ENCODE assay signal across 8 mouse cellular contexts in genomic region chr3:146939391-146940250, GRCm38 (mm10).
DNase-seq lines count a peak whose midpoint lies in the region; ATAC-seq and TF ChIP-seq lines count a peak whose summit lies in the region.

No protein-coding gene starts in this region.

- no peaks in the 10 kb centered on the region for H3K27me3 ChIP-seq in heart, adult 2 months (ENCODE audit: control insufficient read depth, insufficient read depth, low read length)
- no peaks in the 10 kb centered on the region for H3K27me3 ChIP-seq in CH12.LX (replicated peaks)
- H3K27me3 ChIP-seq in hindbrain, embryonic 12.5 days: 0 out of 2 replicates have a peak, but pooled peaks cover 2% of the 10 kb centered on the region
- H3K27me3 ChIP-seq in midbrain, embryonic 16.5 days (ENCODE audit: control insufficient read depth, insufficient read depth, low read depth, low read length): no peaks in the 10 kb centered on the region; the same call in 1 of the 2 replicates

- no peaks in the 10 kb centered on the region for H3K79me2 ChIP-seq in heart, adult 2 months (replicated peaks; ENCODE audit: control insufficient read depth, insufficient read depth, low read length)
- H3K79me2 ChIP-seq in CH12.LX (replicated peaks; ENCODE audit: control insufficient read depth, extremely low read depth, insufficient read depth, poor library complexity, severe bottlenecking): no peaks in the 10 kb centered on the region

- WGBS in heart, adult 2 months: 36% methylated on average over 21 of the region's 21 CpGs
- 28% methylated on average over 21 of the region's 21 CpGs for WGBS in hindbrain, embryonic 12.5 days
- 20% methylated on average over 21 of the region's 21 CpGs for WGBS in midbrain, embryonic 16.5 days

- intact Hi-C loops in heart, adult 2 months (cut with DNase I): loop anchor here (10.0 kb wide), 1 partner anchor 755 kb away; no protein-coding TSS in a partner anchor

- no peak overlapping the region for H3K9ac ChIP-seq in heart, adult 2 months (ENCODE audit: low read depth, low read length)
- H3K9ac ChIP-seq in CH12.LX (ENCODE audit: insufficient read depth, low read depth): no peak overlapping the region
- 0 out of 2 replicates have a peak overlapping the region, but pooled peaks have one; percentile 0 for H3K9ac ChIP-seq in hindbrain, embryonic 12.5 days
- H3K9ac ChIP-seq in midbrain, embryonic 16.5 days (ENCODE audit: low read depth, low read length): no peak overlapping the region

- H3K36me3 ChIP-seq in heart, adult 2 months (ENCODE audit: control insufficient read depth, insufficient read depth, low read length): no peaks in the 10 kb centered on the region
- peaks cover 2 to 4% of the 10 kb centered on the region in 2 experiments for H3K36me3 ChIP-seq in CH12.LX (replicated peaks in 1 of 2; ENCODE audit: control insufficient read depth in 1 of 2, insufficient read depth in 1 of 2, low read length in 1 of 2)
- peaks cover 8% of the 10 kb centered on the region for H3K36me3 ChIP-seq in hindbrain, embryonic 12.5 days
- peaks cover 15% of the 10 kb centered on the region for H3K36me3 ChIP-seq in midbrain, embryonic 16.5 days (ENCODE audit: control insufficient read depth, insufficient read depth, low read length)

- no peak overlapping the region for H3K27ac ChIP-seq in heart, adult 2 months
- H3K27ac ChIP-seq in CH12.LX (ENCODE audit: insufficient read depth, low read depth): no peak overlapping the region
- no peak overlapping the region for H3K27ac ChIP-seq in hindbrain, embryonic 12.5 days
- no peak overlapping the region for H3K27ac ChIP-seq in midbrain, embryonic 16.5 days (ENCODE audit: low read length)

- DNase-seq in heart, adult 2 months: no peak
- DNase-seq in heart, adult 8-10 months (ENCODE audit: low spot score): no peak
- DNase-seq in CH12.LX (ENCODE audit: extremely low read depth) (no peak), adipocyte (ENCODE audit: low spot score) (no peak)
- DNase-seq in embryo, embryonic 9.5 days (ENCODE audit: extremely low spot score): peak; percentile 59

- no peak for TF ChIP-seq POLR2A in heart, adult 2 months (IDR thresholded peaks at IDR 0.05; ENCODE audit: insufficient read depth, low read depth, low read length)
- TF ChIP-seq POLR2A in CH12.LX (IDR thresholded peaks at IDR 0.05; ENCODE audit: low read depth, low read length): no peak

- no peak overlapping the region for H3K4me2 ChIP-seq in CH12.LX (ENCODE audit: insufficient read depth, low read depth, poor library complexity, severe bottlenecking)
- peak overlapping the region; percentile 36 for H3K4me2 ChIP-seq in hindbrain, embryonic 12.5 days (replicated peaks)
- H3K4me2 ChIP-seq in midbrain, embryonic 16.5 days (ENCODE audit: low read length): peak overlapping the region; percentile 30; the same call in 1 of the 2 replicates

- peaks cover 12% of the 10 kb centered on the region for H3K9me3 ChIP-seq in CH12.LX (replicated peaks; ENCODE audit: low read length)
- H3K9me3 ChIP-seq in hindbrain, embryonic 12.5 days (replicated peaks): no peaks in the 10 kb centered on the region
- 0 out of 2 replicates have a peak, but pooled peaks cover 3% of the 10 kb centered on the region for H3K9me3 ChIP-seq in midbrain, embryonic 16.5 days (replicated peaks; ENCODE audit: control insufficient read depth, low read length, poor library complexity, severe bottlenecking)

- ATAC-seq in hindbrain, embryonic 12.5 days (ENCODE audit: low FRiP score): peak; percentile 95
- peak; percentile 94 for ATAC-seq in midbrain, embryonic 16.5 days
- no peak for ATAC-seq in erythroblast, adult 5-6 weeks (replicated peaks; ENCODE audit: low FRiP score, poor library complexity, severe bottlenecking)

- peak; percentile 43 for TF ChIP-seq CTCF in heart, adult 2 months (IDR thresholded peaks at IDR 0.05)
- peak in 1 of 2 experiments; percentile 68; a peak in 2 of 4 replicates for TF ChIP-seq CTCF in CH12.LX (conservative IDR thresholded peaks at IDR 0.05 in 1 of 2, IDR thresholded peaks at IDR 0.05 in 1 of 2; ENCODE audit: low read depth in 2 of 2, low read length in 2 of 2)

- no peaks in the 10 kb centered on the region for H3K4me1 ChIP-seq in heart, adult 2 months (ENCODE audit: control insufficient read depth, insufficient read depth, low read length)
- peaks cover 9 to 13% of the 10 kb centered on the region in 2 experiments for H3K4me1 ChIP-seq in CH12.LX (ENCODE audit: control insufficient read depth in 1 of 2, insufficient read depth in 2 of 2)
- no peaks in the 10 kb centered on the region for H3K4me1 ChIP-seq in hindbrain, embryonic 12.5 days
- H3K4me1 ChIP-seq in midbrain, embryonic 16.5 days (ENCODE audit: control insufficient read depth, insufficient read depth, low read length): no peaks in the 10 kb centered on the region; the same call in 1 of the 2 replicates

- in situ Hi-C loops in CH12.LX (cut with MboI; ENCODE audit: low pct_ligation_motif_present, low pct_unique_long_range_greater_than_20kb, low sequenced_read_pairs): loop anchor here (10.0 to 25.0 kb wide), 2 partner anchors 595 to 752 kb away; no protein-coding TSS in a partner anchor

- H3K4me3 ChIP-seq in heart, adult 2 months: no peak overlapping the region
- no peak overlapping the region for H3K4me3 ChIP-seq in CH12.LX (replicated peaks in 1 of 3; ENCODE audit: low read depth in 2 of 3, low read length in 2 of 3, poor library complexity in 1 of 3)
- H3K4me3 ChIP-seq in hindbrain, embryonic 12.5 days: no peak overlapping the region
- H3K4me3 ChIP-seq in midbrain, embryonic 16.5 days (ENCODE audit: low read depth, low read length): no peak overlapping the region

- no peak for TF ChIP-seq EP300 in heart, adult 2 months (IDR thresholded peaks at IDR 0.05; ENCODE audit: insufficient read depth, low read depth, low read length)
- TF ChIP-seq EP300 in CH12.LX (IDR thresholded peaks at IDR 0.05; ENCODE audit: low read length): no peak

- dilution Hi-C loops in CH12.LX (cut with MboI; ENCODE audit: extremely low pct_ligation_motif_present, extremely low pct_unique_long_range_greater_than_20kb, low sequenced_read_pairs): no loop called here

- TF ChIP-seq RAD21 in CH12.LX (IDR thresholded peaks at IDR 0.05; ENCODE audit: low read depth, low read length): peak; percentile 51

TF ChIP-seq in CH12.LX, 34 proteins besides CTCF, POLR2A, EP300 and RAD21:
- TF ChIP-seq NRF1 (IDR thresholded peaks at IDR 0.05; ENCODE audit: low read depth, low read length): no peak
- TF ChIP-seq SMC3 (IDR thresholded peaks at IDR 0.05; ENCODE audit: low read depth, low read length): peak; percentile 52
